Mouse (Mus musculus) neural tube, embryonic 10.5 days (tissue): ENCODE data around the gene Kif26b.

Experiments
- DNase-seq: peaks from one replicate; pipeline ENCODE4 v3.0.0-alpha.2; 2017; ENCODE audit warnings: low spot score; ENCODE audit errors: extremely low spot score

Kif26b gene

DNA sequence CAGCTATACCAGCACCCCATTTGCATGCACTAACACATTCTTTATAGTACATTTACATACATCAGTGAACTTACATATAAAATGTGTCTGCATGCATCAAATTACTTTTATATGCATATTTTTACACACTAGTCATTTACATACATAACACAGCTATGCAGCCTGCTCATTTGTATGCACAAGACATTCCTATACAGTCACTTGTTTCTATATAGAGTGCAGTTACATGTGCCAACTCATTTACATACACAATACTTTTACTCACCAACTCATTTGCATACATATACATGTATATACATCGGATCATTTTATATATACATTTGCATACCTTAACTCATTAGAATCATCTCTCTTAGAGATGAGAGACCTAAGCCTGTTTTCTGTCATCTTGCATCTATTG lies 308.1 kb downstream of the Kif26b start:
- DNase-seq: no peak

DNA sequence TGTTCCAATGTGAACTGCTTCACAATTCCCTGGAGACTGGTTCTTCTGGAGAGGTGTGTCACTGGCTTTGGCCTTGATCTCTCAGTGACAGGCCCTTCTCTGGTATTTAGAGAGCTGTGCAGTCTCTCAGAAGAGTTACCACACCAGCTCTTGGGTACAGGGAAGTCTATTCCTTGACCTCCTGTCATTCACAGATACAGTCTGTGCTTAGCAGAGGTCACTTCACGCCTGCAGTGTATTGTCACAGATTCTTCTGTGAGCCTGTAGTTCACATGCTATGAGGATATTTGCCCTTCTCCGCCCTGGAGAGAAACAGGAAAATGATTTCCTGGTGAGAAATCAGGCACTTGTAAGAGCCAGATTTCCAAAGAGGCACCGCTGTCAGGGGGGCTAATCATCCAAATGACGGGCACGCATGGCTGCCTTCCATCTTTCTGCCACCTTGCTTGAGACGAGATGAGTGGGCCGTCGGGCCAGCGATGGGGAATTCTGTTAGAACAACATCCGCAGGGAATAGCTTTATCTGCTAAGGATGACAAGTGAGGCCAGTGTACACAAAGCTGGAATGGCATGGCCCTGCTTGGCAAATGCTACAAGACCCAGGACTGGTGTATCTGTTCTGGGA lies 309.9 kb downstream of the Kif26b start:
- DNase-seq: no peak

DNA sequence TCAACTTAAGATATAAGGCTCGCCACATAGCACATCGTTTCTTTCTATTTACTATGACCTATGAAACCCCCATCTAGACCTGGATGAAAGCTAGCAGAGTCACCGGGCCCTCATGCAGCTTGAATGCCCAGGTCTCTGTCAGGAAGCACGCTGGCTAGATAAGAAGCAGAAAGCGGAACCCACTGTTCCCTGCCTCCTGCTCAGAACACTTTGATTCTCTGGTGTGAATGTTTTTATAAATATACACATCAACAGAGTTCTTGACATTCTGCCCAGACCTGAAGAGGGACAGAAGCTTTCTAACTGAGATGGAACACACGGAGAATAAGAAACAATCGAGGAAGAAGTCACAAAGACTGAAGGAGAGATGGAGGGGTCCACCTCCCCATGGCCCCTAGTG lies 311.4 kb downstream of the Kif26b start:
- DNase-seq: no peak

DNA sequence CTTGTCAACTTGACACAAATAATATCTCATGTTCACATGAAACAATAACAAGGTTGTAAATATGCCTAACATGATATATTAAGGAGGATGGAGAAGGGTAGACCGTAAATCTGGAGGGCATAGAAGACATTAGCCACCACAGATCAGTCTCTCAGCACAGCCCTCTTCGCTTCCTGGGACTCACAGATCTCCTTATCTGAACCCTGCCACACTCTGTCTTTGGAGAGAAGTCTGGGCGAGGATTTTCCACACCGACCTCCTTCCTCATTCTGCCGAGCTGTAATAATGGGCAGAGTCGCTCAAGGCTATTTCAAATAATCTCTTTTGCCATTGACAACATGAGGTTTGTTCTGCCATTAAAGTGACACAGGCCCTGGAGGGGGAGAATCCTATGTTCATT lies 315.9 kb downstream of the Kif26b start:
- no peak for DNase-seq

DNA sequence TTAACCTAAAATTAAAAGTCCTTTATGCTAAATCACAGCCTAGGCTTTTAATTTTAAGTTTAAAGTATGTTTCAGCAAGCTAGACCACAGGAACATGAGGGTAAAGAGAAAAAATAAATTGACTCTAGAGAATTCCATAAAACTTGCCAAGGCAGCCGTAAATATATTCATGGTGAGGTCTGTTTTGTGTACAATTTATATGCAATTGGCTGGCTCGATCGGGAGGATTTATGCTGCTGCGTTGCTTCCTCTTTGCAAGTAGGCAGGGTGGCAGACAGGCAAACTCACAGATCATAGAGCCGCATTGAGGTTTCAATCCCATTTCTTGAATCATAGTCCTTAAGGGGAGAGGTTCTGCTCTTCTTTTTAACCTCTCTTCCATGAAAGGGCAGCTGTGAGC lies 318.6 kb downstream of the Kif26b start:
- DNase-seq: no peak

DNA sequence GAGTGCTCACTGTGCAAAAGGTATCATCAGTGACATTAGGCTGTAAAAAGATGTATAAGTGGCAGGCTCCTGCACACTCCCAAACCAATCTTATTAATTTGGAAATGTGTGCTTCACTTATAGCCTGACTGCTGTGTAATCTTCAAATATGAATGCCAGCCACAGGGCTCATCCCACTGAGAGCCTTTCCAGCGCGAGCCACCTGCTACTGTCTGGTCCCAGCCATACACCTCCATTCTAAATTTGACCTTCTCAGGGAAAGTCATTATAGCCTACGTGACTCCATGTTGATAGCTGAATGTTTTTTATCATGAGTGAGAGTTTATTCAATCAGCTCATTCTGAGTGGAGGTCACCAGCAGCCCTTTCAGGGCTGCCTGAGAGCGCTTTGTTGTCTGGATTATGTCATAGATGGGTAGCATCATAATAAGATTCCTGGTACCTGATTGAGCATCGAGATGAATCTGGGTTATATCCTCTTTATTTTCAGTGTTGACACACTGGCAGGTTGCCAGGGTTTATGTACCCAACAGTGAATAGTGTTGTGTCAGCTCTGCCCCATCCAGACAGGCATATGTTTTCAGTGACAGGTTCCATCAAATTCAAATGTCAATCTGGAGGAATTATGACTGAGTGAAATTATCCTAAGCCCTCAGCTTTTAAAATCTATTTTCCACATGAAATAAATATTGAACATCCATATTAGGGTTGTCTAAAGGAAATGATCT lies 319.6 kb downstream of the Kif26b start:
- no peak for DNase-seq

DNA sequence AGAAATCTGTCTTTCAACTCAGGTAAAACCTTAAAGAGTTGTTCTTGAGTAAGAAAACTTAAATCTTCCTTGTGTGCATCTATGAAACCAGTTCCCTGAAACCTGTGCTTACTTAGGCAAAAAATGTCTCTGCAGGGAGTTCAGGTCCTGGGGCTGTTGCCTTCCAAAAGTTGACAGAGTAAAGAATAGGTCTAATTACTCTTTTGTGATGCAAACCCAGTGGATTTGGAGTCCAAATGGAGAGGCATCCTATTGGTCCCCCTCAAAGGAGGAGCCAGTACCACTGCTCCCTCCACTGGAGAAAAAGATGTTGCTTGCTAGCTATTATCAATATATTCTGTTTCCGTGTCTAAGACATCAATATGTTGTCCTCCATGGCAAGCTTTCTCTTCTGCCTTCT lies 321.6 kb downstream of the Kif26b start:
- DNase-seq: no peak

DNA sequence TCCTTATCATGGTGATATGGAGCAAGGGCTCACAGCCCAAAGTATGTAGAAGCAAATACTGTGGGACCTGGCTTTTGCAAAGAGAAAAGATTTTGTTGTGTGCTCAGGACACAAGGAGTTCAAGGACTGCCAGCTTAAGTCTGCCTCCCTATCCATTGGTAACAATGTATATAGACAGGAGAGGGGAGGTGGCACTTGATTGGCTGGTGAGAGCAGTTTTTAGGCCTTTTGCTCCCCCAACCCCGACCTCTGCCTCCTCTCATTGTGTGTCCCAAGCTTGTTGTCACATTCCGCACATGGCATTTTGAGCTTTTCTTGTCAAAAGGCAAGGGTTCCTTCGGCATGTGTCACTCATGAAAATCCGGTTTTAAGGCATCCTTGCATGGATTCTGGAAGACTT lies 326.0 kb downstream of the Kif26b start:
- no peak for DNase-seq

DNA sequence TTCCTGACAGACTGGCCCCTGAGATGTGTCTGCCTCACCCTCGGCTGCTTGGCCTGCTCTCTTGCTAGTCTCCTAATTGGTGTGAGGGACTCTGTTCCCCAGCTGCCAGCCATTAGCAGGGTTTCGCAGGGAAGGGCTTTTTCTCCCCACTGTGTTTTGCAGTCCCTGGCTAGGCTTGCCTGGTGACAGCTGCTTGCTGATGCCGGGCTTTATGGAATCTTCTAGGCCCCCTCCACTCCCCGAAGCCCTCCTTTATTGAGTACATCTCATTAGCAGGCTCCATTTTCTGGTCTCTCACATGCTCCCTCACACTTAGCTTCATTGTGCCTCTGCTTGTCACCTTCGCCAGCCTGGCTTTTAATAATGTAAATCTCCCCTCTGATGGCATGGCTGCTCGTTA lies 327.0 kb downstream of the Kif26b start:
- no peak for DNase-seq

DNA sequence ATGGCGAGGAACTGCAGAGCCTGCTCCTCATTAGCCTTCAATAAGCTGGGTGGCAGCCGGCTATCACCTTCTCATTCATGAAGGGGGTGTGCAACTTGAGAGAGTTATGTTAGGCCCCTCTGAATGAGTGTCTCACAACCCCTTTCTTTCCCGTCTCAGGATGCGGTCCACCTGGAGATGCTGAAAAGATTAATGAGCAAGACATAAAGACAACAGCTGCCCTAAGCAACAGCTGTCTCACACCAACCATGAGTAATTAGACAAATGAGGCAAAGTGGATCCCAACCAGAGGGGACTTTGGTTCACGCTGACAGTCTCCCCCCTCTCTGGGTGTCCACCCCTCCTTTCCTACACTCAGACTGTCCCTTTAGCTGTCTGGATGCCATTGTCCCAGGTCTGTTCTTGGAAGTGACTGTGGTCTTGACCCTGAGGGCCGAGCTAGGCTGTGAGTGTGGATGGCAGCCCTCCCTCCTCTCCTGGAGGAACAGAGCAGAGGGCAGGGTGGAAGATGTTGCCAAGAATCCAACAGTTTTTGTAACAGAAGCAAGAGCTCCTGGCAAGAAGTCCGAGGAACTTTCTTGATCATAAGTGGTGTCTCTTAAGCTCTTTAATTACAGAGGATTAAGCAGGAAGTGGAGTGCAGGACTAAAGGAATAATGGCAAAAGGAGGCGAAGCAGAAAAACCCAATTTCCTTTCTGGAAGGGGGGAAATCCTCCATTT lies 331.9 kb downstream of the Kif26b start:
- DNase-seq: no peak

DNA sequence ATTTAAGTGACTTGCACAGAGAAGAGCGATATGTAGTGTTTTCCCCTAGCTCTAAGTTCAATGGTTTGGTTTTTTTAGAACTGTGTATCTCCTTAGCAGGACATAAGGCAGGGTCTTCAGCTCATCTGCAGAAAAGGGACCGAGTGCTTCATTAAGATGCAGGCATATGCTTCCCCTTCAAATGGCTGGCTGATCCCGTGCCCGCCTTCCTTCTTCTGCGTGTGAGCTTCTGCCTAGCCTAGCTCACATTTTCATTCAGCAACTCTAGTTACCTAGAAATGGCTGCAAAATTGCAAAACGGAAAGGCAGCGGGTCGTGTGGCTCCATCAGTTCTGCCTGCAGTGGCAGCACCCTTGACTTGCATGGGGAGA lies 332.5 kb downstream of the Kif26b start:
- no peak for DNase-seq

DNA sequence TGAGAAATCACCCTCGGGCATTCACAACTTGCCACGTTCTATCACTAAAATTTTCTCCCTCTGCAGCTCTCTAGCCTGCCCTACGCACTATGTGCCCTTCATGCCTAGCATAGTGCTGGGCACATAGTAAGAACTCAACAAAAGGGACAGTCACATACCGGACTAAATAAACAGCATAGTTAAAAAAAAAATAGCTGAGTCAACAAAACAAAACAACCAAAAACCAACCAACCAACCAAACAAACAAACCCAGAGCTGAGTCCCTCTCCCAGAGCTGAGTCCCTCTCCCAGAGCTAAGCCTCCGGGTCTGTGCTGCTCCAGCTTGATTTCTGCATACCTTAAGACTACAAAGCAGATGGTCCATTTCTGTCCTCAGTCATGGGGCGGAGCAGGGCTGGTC lies 334.8 kb downstream of the Kif26b start:
- no peak for DNase-seq

DNA sequence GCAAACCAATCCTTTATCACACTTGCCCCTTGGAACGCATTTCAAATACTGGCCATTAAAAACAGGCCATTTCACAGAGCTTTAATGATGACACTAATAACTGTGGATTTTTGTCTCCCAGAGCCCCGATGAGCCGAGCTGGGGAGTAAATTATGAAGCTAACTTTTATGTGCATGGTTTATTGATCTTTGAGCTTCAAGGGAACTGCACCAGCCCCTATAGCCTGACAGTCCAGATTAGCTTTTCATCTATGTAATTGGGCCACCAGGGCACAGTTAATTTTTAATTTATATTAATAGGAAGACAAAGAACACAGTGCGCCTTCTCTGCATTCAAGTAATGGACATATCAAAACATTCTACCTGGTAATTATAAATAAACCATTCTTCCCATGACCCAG lies 335.4 kb downstream of the Kif26b start:
- no peak for DNase-seq

DNA sequence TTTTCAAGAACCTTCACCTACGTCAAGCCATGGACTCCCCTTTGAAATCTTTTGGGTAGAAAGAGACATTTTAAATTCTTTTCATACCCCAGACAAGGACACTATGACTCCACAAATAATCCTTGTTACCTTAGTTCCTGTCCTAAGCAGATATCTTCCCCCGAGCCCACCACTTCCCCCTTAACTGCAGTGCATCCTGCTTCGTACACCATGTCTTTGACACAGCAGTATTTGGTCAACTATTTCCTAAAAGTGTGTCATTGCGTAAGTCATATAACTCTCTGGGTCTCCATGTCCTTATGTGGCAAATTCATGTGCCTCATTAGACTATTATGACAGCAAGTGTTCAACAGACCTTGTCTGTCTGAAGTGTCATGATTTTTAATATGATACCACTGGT lies 337.8 kb downstream of the Kif26b start:
- DNase-seq: no peak

DNA sequence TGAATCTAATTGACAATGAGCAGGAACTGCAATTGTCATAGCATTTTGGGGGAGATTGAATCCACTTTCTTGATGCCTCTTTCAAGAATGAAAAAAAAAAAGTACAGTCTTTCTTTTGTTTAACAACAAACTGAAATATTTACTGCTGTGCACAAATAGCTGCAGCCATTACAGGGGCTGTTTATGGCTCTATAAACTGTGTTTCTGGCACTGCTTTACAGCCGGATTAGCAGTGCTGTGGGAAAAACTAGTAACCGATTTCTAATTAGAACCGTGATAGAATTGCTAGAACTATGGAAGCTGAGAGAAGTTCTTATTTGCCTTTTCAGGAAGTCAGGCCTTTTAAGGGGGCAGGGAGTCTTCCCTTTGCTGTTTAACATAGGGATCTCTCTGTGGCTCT lies 342.1 kb downstream of the Kif26b start:
- DNase-seq: no peak

DNA sequence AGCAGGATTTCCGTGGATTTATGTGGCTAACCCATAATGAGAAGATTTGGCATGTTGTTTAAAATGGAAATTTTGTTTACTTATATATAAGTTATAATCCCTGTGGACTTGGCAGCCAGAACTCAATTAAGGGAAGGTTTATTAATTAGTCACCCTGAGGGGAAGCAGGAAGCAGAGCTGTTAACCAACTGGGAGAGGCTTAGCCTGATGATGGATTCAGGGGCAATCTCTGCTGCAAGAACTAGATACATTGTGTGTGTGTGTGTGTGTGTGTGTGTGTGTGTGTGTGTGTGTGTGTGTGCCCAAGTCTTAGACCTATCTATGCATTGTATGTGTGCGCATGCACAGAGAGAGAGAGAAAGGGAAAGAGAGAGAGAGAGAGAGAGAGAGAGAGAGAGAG lies 348.0 kb downstream of the Kif26b start:
- no peak for DNase-seq

DNA sequence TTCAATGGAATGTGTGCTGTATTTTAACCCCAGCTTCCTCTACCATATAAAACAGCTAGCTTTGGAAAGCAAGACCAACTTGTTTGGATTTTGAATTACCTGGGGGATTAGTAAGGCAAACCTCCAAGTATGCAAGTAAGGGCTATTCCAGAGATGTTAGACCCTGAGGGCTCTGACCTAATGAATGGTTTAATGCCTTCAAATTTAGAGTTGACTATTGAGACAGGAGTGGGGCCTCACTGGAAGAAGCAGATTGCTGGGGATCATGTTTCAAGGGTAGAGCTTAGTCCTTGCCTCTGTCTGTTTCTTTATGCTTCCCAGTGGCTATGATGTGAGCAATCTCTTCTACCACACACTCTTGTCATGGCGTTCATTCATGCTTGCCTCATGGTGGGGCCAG lies 349.8 kb downstream of the Kif26b start:
- DNase-seq: no peak

DNA sequence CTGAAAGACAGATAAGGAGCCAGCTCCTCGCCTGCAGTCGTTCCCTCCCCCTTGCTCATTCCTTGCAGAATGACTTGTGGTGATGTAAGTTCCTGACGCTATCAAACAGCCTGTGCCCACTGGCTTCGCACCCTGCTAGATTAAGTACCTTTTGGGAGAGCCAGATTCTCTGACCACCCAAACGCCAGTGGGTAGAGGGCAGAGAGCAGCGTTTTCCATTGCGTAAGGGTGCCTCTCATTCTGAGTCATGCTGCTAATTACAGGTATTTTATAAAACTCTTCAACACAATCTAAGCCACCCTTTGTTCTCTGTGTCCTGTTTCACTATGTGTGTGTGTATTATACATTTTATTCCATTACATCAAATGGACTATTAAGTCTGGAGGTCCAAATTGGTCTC lies 352.0 kb downstream of the Kif26b start:
- no peak for DNase-seq

DNA sequence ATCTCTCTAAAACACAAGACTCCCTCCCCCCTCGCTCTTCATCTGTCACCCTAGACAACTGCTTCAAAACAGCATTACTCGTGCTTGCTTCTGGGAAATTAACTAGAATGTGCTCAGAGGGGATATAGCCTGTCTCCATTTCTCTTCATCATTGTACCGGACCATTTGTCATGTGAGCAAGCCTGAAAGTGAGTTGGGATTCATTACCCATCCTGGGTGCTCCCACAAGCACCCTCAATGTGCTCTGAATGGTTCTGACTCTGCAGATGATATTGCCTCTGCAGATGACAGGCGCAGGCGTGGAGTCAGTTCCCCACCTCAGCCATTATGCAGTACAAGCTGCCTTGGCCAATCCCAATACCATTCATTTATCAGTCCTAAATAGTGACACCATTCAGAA lies 357.7 kb downstream of the Kif26b start:
- no peak for DNase-seq

DNA sequence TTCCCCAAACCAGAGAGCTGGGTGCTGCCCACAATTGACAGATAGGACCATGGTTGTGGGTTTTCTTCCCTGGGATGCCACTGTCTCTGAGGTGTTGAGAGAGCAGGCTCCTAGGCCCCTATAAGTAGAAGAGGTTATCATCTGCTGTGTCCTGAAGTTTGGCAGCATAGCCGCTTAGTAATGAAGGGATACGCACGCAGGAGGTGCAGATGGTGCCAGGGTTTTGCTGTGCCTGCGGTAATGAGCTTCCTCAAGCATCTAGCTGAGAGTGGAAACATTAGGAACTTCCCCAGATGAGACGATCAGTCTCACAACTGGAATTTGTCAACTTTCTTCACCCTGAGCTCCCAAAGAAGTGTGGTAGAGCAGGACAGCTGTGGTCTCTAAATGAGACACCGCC lies 363.5 kb downstream of the Kif26b start:
- no peak for DNase-seq

DNA sequence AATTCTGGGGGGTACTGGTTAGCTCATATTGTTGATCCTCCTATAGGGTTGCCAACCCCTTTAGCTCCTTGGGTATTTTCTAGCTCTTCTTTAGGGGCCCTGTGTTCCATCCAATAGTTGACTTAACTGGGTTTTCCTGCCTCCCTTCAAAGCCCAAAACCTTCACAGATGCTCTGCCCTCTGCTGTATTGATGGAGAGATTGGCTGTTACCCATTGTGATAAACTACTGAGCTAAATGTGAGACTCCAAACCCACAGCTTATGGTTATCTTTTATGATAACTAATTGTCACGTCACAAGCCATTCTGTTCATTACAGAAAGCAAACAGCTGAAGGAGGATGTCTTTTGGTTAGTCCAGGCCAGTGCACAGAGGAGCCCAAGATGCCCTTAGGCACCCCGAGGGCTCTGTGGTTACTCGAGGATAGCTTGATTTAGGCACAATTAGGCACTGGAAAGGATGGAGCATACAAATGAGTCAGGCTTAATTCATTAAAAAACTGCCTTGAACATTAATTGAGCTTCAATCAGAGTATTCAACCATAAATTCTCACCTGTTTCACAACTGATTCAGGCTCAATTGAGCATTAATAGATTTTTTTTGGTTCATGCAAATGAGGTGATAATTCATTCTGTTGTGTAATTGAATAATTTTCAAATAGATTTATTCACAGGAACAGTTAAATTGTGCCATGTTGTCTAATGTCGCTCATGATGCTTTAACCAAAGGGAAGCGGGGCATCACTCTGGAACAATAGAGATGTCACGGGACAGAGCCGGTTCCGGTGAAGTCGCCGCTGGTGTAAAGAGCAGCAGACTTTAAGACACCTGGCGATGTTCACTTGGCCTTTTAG lies 364.5 kb downstream of the Kif26b start:
- no peak for DNase-seq

DNA sequence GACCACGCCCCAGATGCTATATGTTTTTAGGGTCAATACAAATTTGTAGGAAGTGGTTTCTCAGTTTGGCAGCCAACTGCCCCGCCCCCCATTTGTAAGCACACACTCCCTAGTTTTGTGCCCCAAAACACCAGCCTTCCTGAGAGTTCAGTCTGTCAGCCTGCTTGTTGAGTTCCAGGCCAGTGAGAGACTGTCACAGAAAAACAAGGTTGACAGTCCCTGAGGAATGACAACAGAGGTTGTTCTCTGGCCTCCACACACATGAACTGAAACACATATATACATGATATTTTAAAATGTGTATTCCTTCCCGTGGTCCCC lies 365.1 kb downstream of the Kif26b start:
- DNase-seq: no peak
